Mouse (Mus musculus): ENCODE measurements around the gene Aass. TPM values are rescaled to one million over a fixed set of nuclear protein-coding genes. Genes with fewer than 3 reads are reported as not detected.
A peak's percentile ranks its signal among the peaks of the same experiment; 100 is the strongest.

Aass gene
- polyA plus RNA-seq, 1 experiment from 2014 or later, result 0.46 TPM

DNA sequence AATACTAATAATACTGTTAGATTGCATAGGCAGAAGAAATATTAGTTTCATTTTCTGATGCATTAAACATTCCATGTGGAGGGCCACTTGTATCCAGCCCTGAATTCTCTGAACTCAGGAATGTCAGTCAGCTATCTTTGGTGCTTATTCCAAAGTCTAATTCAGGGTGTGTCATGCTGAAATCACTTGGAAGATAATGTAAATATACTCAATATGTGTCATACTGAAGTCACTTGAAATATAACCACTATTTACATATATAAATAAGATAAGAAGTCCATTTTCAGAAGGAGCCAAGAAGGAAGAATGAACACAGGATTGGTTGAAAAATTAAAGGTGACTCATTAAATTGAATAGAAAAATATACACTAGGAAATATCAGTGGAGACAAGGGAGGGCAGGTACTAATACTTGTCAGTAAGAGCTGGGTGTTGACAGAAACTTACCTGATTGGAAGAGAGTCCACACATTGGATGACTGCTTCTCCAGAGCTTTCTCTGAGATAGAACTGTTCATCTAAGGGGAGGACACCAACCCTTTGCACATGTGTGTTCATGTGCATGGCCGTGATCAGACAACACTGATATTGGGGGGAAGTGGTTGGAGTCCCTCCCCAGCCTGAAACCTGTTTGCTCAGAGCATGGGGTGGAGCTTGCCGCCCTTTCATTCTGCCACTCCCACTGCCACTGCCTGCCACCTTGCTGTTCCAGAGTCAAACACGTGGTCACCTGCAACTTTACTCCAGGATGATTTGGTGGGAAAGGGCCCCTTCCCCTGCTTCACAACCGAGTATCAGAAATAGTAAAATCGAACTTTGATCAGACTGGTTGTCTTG, 48.0 kb downstream of the Aass start:
- ATAC-seq (replicated peaks; ENCODE audit: extremely low read depth, insufficient read depth, low FRiP score), result no peak

DNA sequence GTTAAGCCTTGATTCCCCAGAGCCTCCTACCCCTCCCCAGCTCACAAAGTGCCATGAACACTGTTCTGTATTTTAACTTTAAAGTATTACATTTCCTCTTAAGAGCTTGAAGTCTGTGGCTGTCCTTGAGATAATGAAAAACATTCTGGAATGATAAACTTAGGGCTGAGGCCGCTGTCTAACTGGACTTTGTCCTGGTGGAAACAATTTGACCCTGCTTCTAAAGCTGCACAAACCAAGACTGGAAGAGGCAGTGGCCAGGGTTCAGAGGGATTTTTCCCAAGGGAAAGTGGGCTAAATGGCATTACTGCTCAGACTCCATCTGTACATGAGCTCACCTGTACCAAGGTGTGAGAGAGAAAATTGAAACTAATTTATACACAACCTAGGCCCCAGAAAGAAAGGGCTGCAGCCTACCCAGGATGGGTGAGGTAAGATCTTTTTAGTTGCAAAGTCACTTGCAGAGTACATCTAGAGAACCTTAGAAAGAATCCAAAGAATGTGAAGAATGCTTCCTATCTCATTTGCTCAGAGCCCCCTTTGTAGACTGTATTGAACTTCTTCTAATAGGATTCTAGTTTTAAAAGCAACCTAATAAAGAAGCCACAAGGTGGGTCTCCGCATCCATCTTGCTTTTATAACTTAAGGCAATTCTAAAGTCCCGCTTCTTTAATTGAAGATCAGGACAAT, 52.6 kb downstream of the Aass start:
- no peak overlapping the region for H3K9ac ChIP-seq (ENCODE audit: low read length)
- 49% methylated on average over 3 of the region's 3 CpGs for WGBS
- H3K27me3 ChIP-seq (ENCODE audit: control insufficient read depth, insufficient read depth, low read length), result no peaks in the 10 kb centered on the region
- no peak for ATAC-seq (replicated peaks; ENCODE audit: extremely low read depth, insufficient read depth, low FRiP score)
- no peak overlapping the region for H3K4me3 ChIP-seq (ENCODE audit: low read length)
- no peak overlapping the region for H3K4me2 ChIP-seq (ENCODE audit: low read depth, low read length)
- peak overlapping the region; percentile 16; the same call in 1 of the 2 replicates for H3K27ac ChIP-seq (ENCODE audit: low read length)
- H3K9me3 ChIP-seq (replicated peaks; ENCODE audit: control insufficient read depth, low read length), result no peaks in the 10 kb centered on the region
- no peaks in the 10 kb centered on the region for H3K36me3 ChIP-seq (ENCODE audit: control insufficient read depth, insufficient read depth)
- H3K4me1 ChIP-seq (ENCODE audit: control insufficient read depth, insufficient read depth, low read length), result peaks cover 6% of the 10 kb centered on the region

More for the DNA sequence above, 48.0 kb downstream of the Aass start:
- Histone ChIP-seq H3K4me1 (ENCODE audit: control insufficient read depth, insufficient read depth, low read length) (peaks cover 5% of the 10 kb centered on the region), H3K27ac (ENCODE audit: low read length) (no peak overlapping the region), H3K36me3 (ENCODE audit: control insufficient read depth, insufficient read depth) (no peaks in the 10 kb centered on the region), H3K27me3 (ENCODE audit: control insufficient read depth, insufficient read depth, low read length) (no peaks in the 10 kb centered on the region), H3K9ac (ENCODE audit: low read length) (no peak overlapping the region), H3K4me2 (ENCODE audit: low read depth, low read length) (no peak overlapping the region), H3K9me3 (replicated peaks; ENCODE audit: control insufficient read depth, low read length) (peaks cover 3% of the 10 kb centered on the region; the same call in 1 of the 2 replicates), H3K4me3 (ENCODE audit: low read length) (no peak overlapping the region)
- 85% methylated on average over 5 of the region's 5 CpGs for WGBS

DNA sequence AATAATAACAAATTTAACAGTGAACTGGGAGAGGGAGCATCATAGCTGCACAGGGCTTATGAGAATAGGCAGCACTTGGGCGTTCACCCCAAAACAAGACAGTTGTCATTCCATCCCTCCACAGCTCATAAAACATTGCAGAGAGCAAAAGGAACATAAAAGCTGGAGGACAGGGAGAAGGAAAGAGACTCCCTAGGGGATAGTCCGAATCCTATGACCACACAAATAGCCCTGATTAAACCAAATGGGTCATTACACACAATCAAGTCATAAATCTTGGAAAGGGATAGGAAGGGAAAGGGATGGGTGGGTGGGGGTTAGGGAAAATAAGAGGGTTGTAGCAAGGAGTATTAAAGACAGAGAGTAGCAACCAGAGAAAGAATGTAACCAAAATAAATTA, 54.5 kb downstream of the Aass start:
- no peak overlapping the region for H3K4me3 ChIP-seq (ENCODE audit: low read length)
- WGBS, result 80% methylated on average over 2 of the region's 2 CpGs
- H3K9ac ChIP-seq (ENCODE audit: low read length), result no peak overlapping the region
- H3K9me3 ChIP-seq (replicated peaks; ENCODE audit: control insufficient read depth, low read length), result no peaks in the 10 kb centered on the region
- no peak overlapping the region for H3K4me2 ChIP-seq (ENCODE audit: low read depth, low read length)
- H3K27me3 ChIP-seq (ENCODE audit: control insufficient read depth, insufficient read depth, low read length), result no peaks in the 10 kb centered on the region
- no peak overlapping the region for H3K27ac ChIP-seq (ENCODE audit: low read length)
- peaks cover 6% of the 10 kb centered on the region for H3K4me1 ChIP-seq (ENCODE audit: control insufficient read depth, insufficient read depth, low read length)
- no peak for ATAC-seq (replicated peaks; ENCODE audit: extremely low read depth, insufficient read depth, low FRiP score)
- H3K36me3 ChIP-seq (ENCODE audit: control insufficient read depth, insufficient read depth), result no peaks in the 10 kb centered on the region

DNA sequence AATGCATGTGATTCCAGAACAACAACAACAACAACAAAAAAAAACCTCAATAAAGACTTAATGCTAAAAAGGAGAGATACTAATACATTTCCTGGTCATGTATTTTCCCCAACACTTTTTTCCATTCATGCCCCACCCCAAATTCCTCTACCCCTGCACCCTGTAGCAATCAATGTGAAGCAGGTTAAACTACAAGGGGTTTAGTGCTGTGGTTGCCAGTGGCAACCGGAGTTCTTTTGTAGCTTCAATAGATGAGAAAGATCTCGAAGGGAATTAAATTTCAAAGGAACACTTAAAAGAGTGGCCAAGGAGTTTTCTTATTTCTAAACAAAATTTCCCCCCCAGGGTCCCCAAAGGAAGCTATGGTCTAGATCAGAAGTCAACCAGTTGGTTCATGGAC, 56.7 kb downstream of the Aass start:
- Histone ChIP-seq H3K9ac (ENCODE audit: low read length) (no peak overlapping the region), H3K36me3 (ENCODE audit: control insufficient read depth, insufficient read depth) (no peaks in the 10 kb centered on the region), H3K27me3 (ENCODE audit: control insufficient read depth, insufficient read depth, low read length) (no peaks in the 10 kb centered on the region)

DNA sequence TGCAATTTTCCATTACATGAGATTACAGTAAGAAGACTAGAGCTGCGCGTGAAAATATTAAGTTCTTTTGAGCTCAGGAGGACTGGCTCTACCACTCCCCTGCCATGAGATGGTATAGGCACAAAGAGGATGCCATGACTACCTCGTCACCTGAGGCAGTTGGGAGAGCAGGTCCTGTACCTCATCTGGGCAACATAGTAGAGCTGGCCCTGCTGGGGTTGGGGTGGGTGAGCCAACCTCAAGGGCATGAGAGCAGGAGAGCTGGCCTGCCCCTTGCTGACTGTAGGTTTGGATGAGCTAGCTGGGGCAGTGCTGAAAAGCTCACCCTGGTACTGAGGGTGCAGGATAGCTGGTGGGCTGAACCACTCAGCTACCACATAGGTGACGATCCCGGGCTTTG, 77.1 kb downstream of the Aass start:
- H3K9ac ChIP-seq (ENCODE audit: low read length), result no peak overlapping the region
- no peaks in the 10 kb centered on the region for H3K27me3 ChIP-seq (ENCODE audit: control insufficient read depth, insufficient read depth, low read length)
- H3K36me3 ChIP-seq (ENCODE audit: control insufficient read depth, insufficient read depth), result no peaks in the 10 kb centered on the region
- no peak for ATAC-seq (replicated peaks; ENCODE audit: extremely low read depth, insufficient read depth, low FRiP score)
- 0 out of 2 replicates have a peak, but pooled peaks cover 4% of the 10 kb centered on the region for H3K9me3 ChIP-seq (replicated peaks; ENCODE audit: control insufficient read depth, low read length)
- no peak overlapping the region for H3K4me2 ChIP-seq (ENCODE audit: low read depth, low read length)
- H3K4me1 ChIP-seq (ENCODE audit: control insufficient read depth, insufficient read depth, low read length), result no peaks in the 10 kb centered on the region
- WGBS, result 85% methylated on average over 5 of the region's 5 CpGs
- no peak overlapping the region for H3K4me3 ChIP-seq (ENCODE audit: low read length)
- H3K27ac ChIP-seq (ENCODE audit: low read length), result no peak overlapping the region

More for the DNA sequence above, 56.7 kb downstream of the Aass start:
- Histone ChIP-seq H3K9me3 (replicated peaks; ENCODE audit: control insufficient read depth, low read length) (no peaks in the 10 kb centered on the region), H3K4me3 (ENCODE audit: low read length) (no peak overlapping the region), H3K4me2 (ENCODE audit: low read depth, low read length) (no peak overlapping the region), H3K27ac (ENCODE audit: low read length) (no peak overlapping the region), H3K4me1 (ENCODE audit: control insufficient read depth, insufficient read depth, low read length) (peaks cover 6% of the 10 kb centered on the region)
- 85% methylated on average over 2 of the region's 2 CpGs for WGBS
- ATAC-seq (replicated peaks; ENCODE audit: extremely low read depth, insufficient read depth, low FRiP score), result no peak

DNA sequence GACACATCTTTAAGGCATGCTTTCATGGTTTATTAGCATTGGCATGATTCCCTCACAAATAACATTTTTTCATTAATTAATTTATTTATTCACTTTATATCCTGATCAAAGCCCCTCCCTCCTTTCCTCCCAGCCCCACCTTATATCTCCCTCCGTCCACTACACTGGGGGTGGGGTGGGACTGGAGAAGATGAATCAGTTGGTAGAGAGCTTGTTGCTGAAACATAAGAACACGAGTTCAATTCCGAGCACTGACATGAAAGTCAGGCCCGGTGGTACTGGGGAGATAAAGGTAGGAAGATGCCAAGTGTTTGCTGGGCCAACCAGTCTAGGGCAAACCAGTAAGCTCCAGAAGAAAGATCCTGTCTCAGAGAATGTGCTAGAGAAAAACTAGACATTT, 84.0 kb downstream of the Aass start:
- H3K9me3 ChIP-seq (replicated peaks; ENCODE audit: control insufficient read depth, low read length), result 0 out of 2 replicates have a peak, but pooled peaks cover 4% of the 10 kb centered on the region
- H3K27ac ChIP-seq (ENCODE audit: low read length), result no peak overlapping the region
- H3K9ac ChIP-seq (ENCODE audit: low read length), result no peak overlapping the region
- no peak for ATAC-seq (replicated peaks; ENCODE audit: extremely low read depth, insufficient read depth, low FRiP score)
- H3K36me3 ChIP-seq (ENCODE audit: control insufficient read depth, insufficient read depth), result no peaks in the 10 kb centered on the region
- H3K4me2 ChIP-seq (ENCODE audit: low read depth, low read length), result no peak overlapping the region
- no peak overlapping the region for H3K4me3 ChIP-seq (ENCODE audit: low read length)
- H3K4me1 ChIP-seq (ENCODE audit: control insufficient read depth, insufficient read depth, low read length), result no peaks in the 10 kb centered on the region
- 82% methylated on average over 4 of the region's 4 CpGs for WGBS
- H3K27me3 ChIP-seq (ENCODE audit: control insufficient read depth, insufficient read depth, low read length), result no peaks in the 10 kb centered on the region

DNA sequence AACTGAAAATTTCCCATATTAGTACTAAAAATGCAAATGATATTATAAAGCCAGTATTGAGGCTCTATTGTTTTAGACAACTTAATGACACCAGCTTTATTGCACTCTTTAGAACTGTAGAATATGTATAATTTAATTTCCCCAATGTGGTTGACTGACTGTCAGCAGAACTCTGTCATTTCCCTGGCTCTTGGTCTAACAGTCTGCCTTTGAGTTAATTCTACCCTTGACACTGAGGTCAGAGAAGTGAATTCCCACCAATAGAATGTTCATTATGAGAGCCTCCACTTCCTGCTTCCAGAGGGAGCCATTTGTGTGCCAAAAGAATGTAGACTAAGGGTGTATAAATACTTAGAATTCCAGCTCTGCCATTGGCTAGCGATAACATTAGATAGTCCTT, 104.5 kb downstream of the Aass start:
- Histone ChIP-seq H3K4me1 (ENCODE audit: control insufficient read depth, insufficient read depth, low read length) (no peaks in the 10 kb centered on the region), H3K27me3 (ENCODE audit: control insufficient read depth, insufficient read depth, low read length) (no peaks in the 10 kb centered on the region), H3K36me3 (ENCODE audit: control insufficient read depth, insufficient read depth) (no peaks in the 10 kb centered on the region), H3K4me3 (ENCODE audit: low read length) (no peak overlapping the region), H3K9me3 (replicated peaks; ENCODE audit: control insufficient read depth, low read length) (no peaks in the 10 kb centered on the region), H3K4me2 (ENCODE audit: low read depth, low read length) (no peak overlapping the region), H3K27ac (ENCODE audit: low read length) (no peak overlapping the region), H3K9ac (ENCODE audit: low read length) (no peak overlapping the region)
- 56% methylated on average over 1 of the region's 1 CpGs for WGBS
- ATAC-seq (replicated peaks; ENCODE audit: extremely low read depth, insufficient read depth, low FRiP score), result no peak

Measured in heart, embryonic 16.5 days (tissue).